Mouse (Mus musculus): ENCODE measurements around the gene Elovl3.

- peak; percentile 99 for TF ChIP-seq CTCF (IDR thresholded peaks at IDR 0.05; ENCODE audit: low read depth, low read length)
- TF ChIP-seq POLR2A (IDR thresholded peaks at IDR 0.05; ENCODE audit: extremely low read depth, insufficient read depth, low read length) = no peak
Observed at GRCm38 (mm10) chr19:46135297-46135696, 3.6 kb downstream of the Elovl3 start.

All from liver, adult 2 months (tissue).